Mouse (Mus musculus): Measurements from ENCODE around the gene Cald1.

DNA sequence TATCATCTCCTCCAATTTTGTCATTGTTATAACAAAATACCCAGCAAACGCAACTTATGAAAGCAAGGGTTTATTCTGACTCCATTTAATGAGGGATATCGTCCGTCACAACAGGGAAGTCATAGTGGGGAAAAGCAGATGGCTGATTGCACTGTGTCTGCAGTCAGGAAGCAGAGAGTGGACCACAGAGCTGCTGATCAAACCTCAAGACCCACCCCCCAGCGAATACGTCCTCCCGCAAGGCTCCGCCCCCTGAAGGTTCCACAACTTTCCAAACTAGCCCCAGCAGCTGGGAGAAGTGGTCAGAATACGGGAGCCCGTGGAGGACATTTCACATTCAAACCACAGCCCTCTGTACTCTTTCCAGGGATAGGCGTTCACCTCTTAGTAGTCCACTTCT, 76.6 kb downstream of the Cald1 start:
- TF ChIP-seq CTCF (conservative IDR thresholded peaks at IDR 0.05; ENCODE audit: insufficient read depth, insufficient read length, low read depth, low read length): no peak
- no peak for TF ChIP-seq POLR2A (IDR thresholded peaks at IDR 0.05; ENCODE audit: low read depth, low read length)

Measured in kidney, adult 2 months (tissue).